Mouse (Mus musculus) stomach, embryonic 16.5 days (tissue): ENCODE results near the gene Znrf3. TPM values are rescaled to one million over a fixed set of nuclear protein-coding genes. Genes with fewer than 3 reads are reported as not detected.

Experiments used
- ATAC-seq: fragments of 200-750 bp; cut with Nextera tagmentation; 2 replicates; pipeline ENCODE4 v1.8.0; 2017; ENCODE audit warnings: moderate number of reproducible peaks, moderate TSS enrichment; ENCODE audit not compliant: insufficient read depth, low FRiP score
- H3K27ac ChIP-seq: fragments of 300-500 bp; sonication (generic); 2 replicates; pipeline ENCODE4 v1.5.1; 2014; ENCODE audit warnings: low read length
- H3K27me3 ChIP-seq: fragments of 300-500 bp; sonication (generic); 2 replicates; pipeline ENCODE4 v1.6.1; 2014; ENCODE audit warnings: low read length, control low read depth, mixed read lengths; ENCODE audit not compliant: control insufficient read depth, insufficient read depth
- H3K36me3 ChIP-seq: fragments of 300-500 bp; sonication (generic); 2 replicates; pipeline ENCODE4 v1.6.1; 2014; ENCODE audit warnings: low read length; ENCODE audit not compliant: control insufficient read depth, insufficient read depth
- H3K4me1 ChIP-seq: fragments of 300-500 bp; sonication (generic); 2 replicates; pipeline ENCODE4 v1.6.1; 2014; ENCODE audit warnings: low read length, control low read depth, mixed read lengths; ENCODE audit not compliant: control insufficient read depth, insufficient read depth
- H3K4me2 ChIP-seq: fragments of 300-500 bp; sonication (generic); 2 replicates; pipeline ENCODE4 v1.6.1; 2014; ENCODE audit warnings: low read depth, low read length, mixed read lengths
- H3K4me3 ChIP-seq: fragments of 300-500 bp; sonication (generic); replicated peaks from 2 replicates; pipeline ENCODE4 v1.5.1; 2014; ENCODE audit warnings: mild to moderate bottlenecking, low read length
- H3K9ac ChIP-seq: fragments of 300-500 bp; sonication (generic); 2 replicates; pipeline ENCODE4 v1.6.1; 2014; ENCODE audit warnings: low read length
- H3K9me3 ChIP-seq: fragments of 300-500 bp; sonication (generic); replicated peaks from 2 replicates; pipeline ENCODE4 v1.6.1; 2016; ENCODE audit warnings: low read length, control low read depth; ENCODE audit not compliant: control insufficient read depth
- WGBS: fragments of 180-500 bp; shearing (Covaris S2); extraction: QIAGEN DNeasy Blood & Tissue Kit; methylation state at CpG from one replicate; pipeline ENCODE4 v1.1.7; 2014; 5-methylcytosine and 5-hydroxymethylcytosine counted together
- polyA plus RNA-seq: library from polyadenylated mRNA; unstranded; fragments of >200 nt; fragmentation: Nextera tagmentation; extraction: Ambion mirVana; gene quantifications from 2 replicates; pipeline ENCODE4 v1.2.1, GENCODE M21; 2015

The Znrf3 gene
- polyA plus RNA-seq, 1 experiment from 2014 or later: 13.3 TPM

GRCm38 (mm10) chr11:5239706-5240690 is 204.6 kb downstream of the Znrf3 start:
- ATAC-seq: peak; percentile 70; the same call in 1 of the 2 replicates
- H3K27me3 ChIP-seq: no peaks in the 10 kb centered on the region

More at GRCm38 (mm10) chr11:5239706-5240690, 204.6 kb downstream of the Znrf3 start:
- Histone ChIP-seq H3K27ac (peak overlapping the region; percentile 80), H3K4me1 (peaks cover 46% of the 10 kb centered on the region), H3K36me3 (peaks cover 9% of the 10 kb centered on the region; the same call in 1 of the 2 replicates), H3K4me2 (peak overlapping the region; percentile 11; the same call in 1 of the 2 replicates), H3K4me3 (no peak overlapping the region), H3K9ac (0 out of 2 replicates have a peak overlapping the region, but pooled peaks have one; percentile 4), H3K9me3 (no peaks in the 10 kb centered on the region)
- WGBS: 9% methylated on average over 10 of the region's 10 CpGs

Other genes with a start within 250 kb of the Znrf3 start
- gene Kremen1, start 183.3 kb downstream of the Znrf3 start, polyA plus RNA-seq: 24.0 and 26.2 TPM in 2 replicates
- 238 and 248 TPM in 2 replicates for gene Xbp1, start 75.8 kb upstream of the Znrf3 start, polyA plus RNA-seq
- 13.3 and 13.8 TPM in 2 replicates for gene Ccdc117, start 97.3 kb upstream of the Znrf3 start, polyA plus RNA-seq
- 0.10 TPM in 2 replicates for gene Ankrd36, start 124.8 kb upstream of the Znrf3 start, polyA plus RNA-seq